Mouse (Mus musculus) layer of hippocampus, postnatal 10 days (tissue): ENCODE measurements around the gene Yars2. TPM values are rescaled to one million over a fixed set of nuclear protein-coding genes. Genes with fewer than 3 reads are reported as not detected.

ENCODE experiments used
- total RNA-seq, 2 experiments: library from RNA; stranded (reverse); gene quantifications; 2 replicates each; pipeline ENCODE4 v1.2.3; 2021

The Yars2 gene
- total RNA-seq, 2 experiments from 2014 or later: 19.7 to 20.2 TPM

Other genes starting within 250 kb of the Yars2 start
- gene Pkp2, start 89.6 kb upstream of the Yars2 start, total RNA-seq: 10 to 100 TPM; 23.9 to 26.0 TPM
- gene Dnm1l, start 56.0 kb downstream of the Yars2 start, total RNA-seq: 100 to 1,000 TPM; 181 to 198 TPM